Mouse (Mus musculus) heart, embryonic 16.5 days (tissue): ENCODE data around the gene Gm47995. TPM values are rescaled to one million over a fixed set of nuclear protein-coding genes. Genes with fewer than 3 reads are reported as not detected.
"Not testable (repeated sequence)": the region's sequence is repeated elsewhere in the genome, so short reads cannot be mapped to it uniquely, and the experiment has no call there.

ENCODE experiments used
- ATAC-seq: fragments of 200-750 bp; cut with Nextera tagmentation; replicated peaks from 2 replicates; pipeline ENCODE4 v1.8.0; 2017; ENCODE audit warnings: moderate number of reproducible peaks; ENCODE audit not compliant: insufficient read depth, low FRiP score; ENCODE audit errors: extremely low read depth
- H3K27ac ChIP-seq: fragments of 300-500 bp; sonication (generic); 2 replicates; pipeline ENCODE4 v1.5.1; 2014; ENCODE audit warnings: mild to moderate bottlenecking, low read length, control low read depth, moderate library complexity
- H3K27me3 ChIP-seq: fragments of 300-500 bp; sonication (generic); 2 replicates; pipeline ENCODE4 v1.6.1; 2014; ENCODE audit warnings: low read length, mixed read lengths; ENCODE audit not compliant: control insufficient read depth, insufficient read depth
- H3K36me3 ChIP-seq: fragments of 300-500 bp; sonication (generic); 2 replicates; pipeline ENCODE4 v1.6.1; 2014; ENCODE audit not compliant: control insufficient read depth, insufficient read depth
- H3K4me1 ChIP-seq: fragments of 300-500 bp; sonication (generic); 2 replicates; pipeline ENCODE4 v1.6.1; 2014; ENCODE audit warnings: low read length, mixed read lengths; ENCODE audit not compliant: control insufficient read depth, insufficient read depth
- H3K4me2 ChIP-seq: fragments of 300-500 bp; sonication (generic); 2 replicates; pipeline ENCODE4 v1.6.1; 2014; ENCODE audit warnings: low read depth, mild to moderate bottlenecking, control low read depth, low read length
- H3K4me3 ChIP-seq: fragments of 300-500 bp; sonication (generic); 2 replicates; pipeline ENCODE4 v1.5.1; 2014; ENCODE audit warnings: mild to moderate bottlenecking, control low read depth, low read length
- H3K9ac ChIP-seq: fragments of 300-500 bp; sonication (generic); 2 replicates; pipeline ENCODE4 v1.6.1; 2014; ENCODE audit warnings: low read length, control low read depth
- H3K9me3 ChIP-seq: fragments of 300-500 bp; sonication (generic); replicated peaks from 2 replicates; pipeline ENCODE4 v1.6.1; 2016; ENCODE audit warnings: low read length; ENCODE audit not compliant: control insufficient read depth
- WGBS: fragments of 180-500 bp; shearing (Covaris S2); extraction: QIAGEN DNeasy Blood & Tissue Kit; methylation state at CpG from one replicate; pipeline ENCODE4 v1.1.7; 2014; 5-methylcytosine and 5-hydroxymethylcytosine counted together
- polyA plus RNA-seq: library from polyadenylated mRNA; unstranded; fragments of >200 nt; fragmentation: Nextera tagmentation; extraction: Ambion mirVana; gene quantifications from 2 replicates; pipeline ENCODE4 v1.2.1, GENCODE M21; 2015

The Gm47995 gene
- polyA plus RNA-seq: not detected in 2 replicates

GRCm38 (mm10) chr1:151198120-151198519, at the start of gene Gm47995:
Gene Gm47995 (plus strand): TSS chr1:151198448.
- not testable (repeated sequence) for ATAC-seq, H3K9me3 ChIP-seq, H3K9ac ChIP-seq, H3K36me3 ChIP-seq, H3K4me3 ChIP-seq, H3K4me2 ChIP-seq, H3K27me3 ChIP-seq, H3K27ac ChIP-seq, H3K4me1 ChIP-seq
- 72% methylated on average over 2 of the region's 4 CpGs for WGBS

- ATAC-seq: no peak
- no peak overlapping the region for H3K9ac ChIP-seq
- H3K4me2 ChIP-seq: no peak overlapping the region
- no peaks in the 10 kb centered on the region for H3K36me3 ChIP-seq
- 91% methylated on average over 7 of the region's 7 CpGs for WGBS
- H3K4me1 ChIP-seq: peaks cover 11% of the 10 kb centered on the region
- H3K27ac ChIP-seq: no peak overlapping the region
- H3K27me3 ChIP-seq: no peaks in the 10 kb centered on the region
- no peak overlapping the region for H3K4me3 ChIP-seq
- H3K9me3 ChIP-seq: no peaks in the 10 kb centered on the region
Observed at GRCm38 (mm10) chr1:151150211-151150610, 48.0 kb upstream of the Gm47995 start.

- H3K9me3 ChIP-seq: no peaks in the 10 kb centered on the region
- 65% methylated on average over 2 of the region's 2 CpGs for WGBS
- no peak overlapping the region for H3K27ac ChIP-seq
- ATAC-seq: no peak
- H3K9ac ChIP-seq: no peak overlapping the region
- H3K4me2 ChIP-seq: no peak overlapping the region
- H3K36me3 ChIP-seq: no peaks in the 10 kb centered on the region
- peaks cover 9% of the 10 kb centered on the region for H3K4me1 ChIP-seq
- no peaks in the 10 kb centered on the region for H3K27me3 ChIP-seq
- H3K4me3 ChIP-seq: no peak overlapping the region
Observed at GRCm38 (mm10) chr1:151151089-151151488, 47.2 kb upstream of the Gm47995 start.

GRCm38 (mm10) chr1:151153056-151153652, 45.1 kb upstream of the Gm47995 start:
- WGBS: 40% methylated on average over 6 of the region's 6 CpGs
- Histone ChIP-seq H3K9me3 (no peaks in the 10 kb centered on the region), H3K4me3 (no peak overlapping the region), H3K27ac (peak overlapping the region; percentile 77), H3K9ac (no peak overlapping the region; the same call in 1 of the 2 replicates), H3K4me2 (peak overlapping the region; percentile 17; the same call in 1 of the 2 replicates), H3K4me1 (peaks cover 21% of the 10 kb centered on the region), H3K36me3 (no peaks in the 10 kb centered on the region), H3K27me3 (no peaks in the 10 kb centered on the region)
- ATAC-seq: peak; percentile 79

- not testable (repeated sequence) for H3K9ac ChIP-seq, H3K4me3 ChIP-seq, H3K4me2 ChIP-seq, H3K9me3 ChIP-seq, H3K36me3 ChIP-seq, ATAC-seq, H3K27me3 ChIP-seq, H3K27ac ChIP-seq
- 84% methylated on average over 9 of the region's 9 CpGs for WGBS
- peaks cover 21% of the 10 kb centered on the region for H3K4me1 ChIP-seq
Observed at GRCm38 (mm10) chr1:151154131-151154530, 44.1 kb upstream of the Gm47995 start.

GRCm38 (mm10) chr1:151156129-151156528, 42.1 kb upstream of the Gm47995 start:
- ATAC-seq: no peak
- 86% methylated on average over 3 of the region's 3 CpGs for WGBS
- no peaks in the 10 kb centered on the region for H3K27me3 ChIP-seq
- H3K4me1 ChIP-seq: peaks cover 21% of the 10 kb centered on the region
- H3K4me2 ChIP-seq: no peak overlapping the region
- H3K36me3 ChIP-seq: no peaks in the 10 kb centered on the region
- H3K4me3 ChIP-seq: no peak overlapping the region
- peak overlapping the region; percentile 48 for H3K27ac ChIP-seq
- no peaks in the 10 kb centered on the region for H3K9me3 ChIP-seq
- no peak overlapping the region for H3K9ac ChIP-seq

GRCm38 (mm10) chr1:151156777-151157632, 41.2 kb upstream of the Gm47995 start:
- Histone ChIP-seq H3K9ac (no peak overlapping the region), H3K4me1 (peaks cover 21% of the 10 kb centered on the region), H3K4me2 (no peak overlapping the region), H3K36me3 (no peaks in the 10 kb centered on the region), H3K9me3 (no peaks in the 10 kb centered on the region), H3K27me3 (no peaks in the 10 kb centered on the region), H3K27ac (peak overlapping the region; percentile 48), H3K4me3 (no peak overlapping the region)
- peak; percentile 61; the same call in 1 of the 2 replicates for ATAC-seq
- WGBS: 26% methylated on average over 7 of the region's 7 CpGs

GRCm38 (mm10) chr1:151157963-151158856, 40.0 kb upstream of the Gm47995 start:
- peaks cover 14% of the 10 kb centered on the region for H3K4me1 ChIP-seq
- no peaks in the 10 kb centered on the region for H3K9me3 ChIP-seq
- no peaks in the 10 kb centered on the region for H3K27me3 ChIP-seq
- no peak overlapping the region for H3K9ac ChIP-seq
- H3K4me3 ChIP-seq: no peak overlapping the region
- no peak for ATAC-seq
- no peak overlapping the region for H3K27ac ChIP-seq
- H3K36me3 ChIP-seq: no peaks in the 10 kb centered on the region
- no peak overlapping the region for H3K4me2 ChIP-seq
- 87% methylated on average over 9 of the region's 9 CpGs for WGBS
